Mouse (Mus musculus) heart, embryonic 14.5 days (tissue): ENCODE measurements around the gene Hoxc5. TPM values are rescaled to one million over a fixed set of nuclear protein-coding genes. Genes with fewer than 3 reads are reported as not detected.

Experiments used
- ATAC-seq: fragments of 200-750 bp; cut with Nextera tagmentation; 2 replicates; pipeline ENCODE4 v1.8.0; 2017; ENCODE audit warnings: low read depth, moderate TSS enrichment; ENCODE audit not compliant: insufficient number of reproducible peaks, insufficient read depth, low FRiP score
- H3K27ac ChIP-seq, 2 experiments: fragments of 200-500 bp in 1 of 2; fragments of 300-500 bp in 1 of 2; sonication (generic) in 1 of 2; replicated peaks in 1 of 2; 2 replicates each; pipeline ENCODE4 v1.5.1; 2012 to 2014; ENCODE audit warnings: low read depth in 2 of 2, low read length in 2 of 2, control low read depth in 1 of 2, mild to moderate bottlenecking in 1 of 2, mixed read lengths in 1 of 2; ENCODE audit not compliant: control insufficient read depth in 1 of 2, insufficient read depth in 1 of 2
- H3K27me3 ChIP-seq: fragments of 300-500 bp; sonication (generic); 2 replicates; pipeline ENCODE4 v1.6.1; 2014; ENCODE audit warnings: mild to moderate bottlenecking, low read length, control low read depth; ENCODE audit not compliant: control insufficient read depth, insufficient read depth
- H3K36me3 ChIP-seq: fragments of 300-500 bp; sonication (generic); 2 replicates; pipeline ENCODE4 v1.6.1; 2014; ENCODE audit warnings: mild to moderate bottlenecking, control low read depth, low read length, mixed read lengths; ENCODE audit not compliant: control insufficient read depth, insufficient read depth
- H3K4me1 ChIP-seq, 2 experiments: fragments of 200-500 bp in 1 of 2; fragments of 300-500 bp in 1 of 2; sonication (generic) in 1 of 2; 2 replicates each; pipeline ENCODE4 v1.6.1; 2012 to 2014; ENCODE audit warnings: low read length in 2 of 2, control low read depth in 1 of 2, mixed read lengths in 1 of 2; ENCODE audit not compliant: control insufficient read depth in 2 of 2, insufficient read depth in 2 of 2
- H3K4me2 ChIP-seq: fragments of 300-500 bp; sonication (generic); 2 replicates; pipeline ENCODE4 v1.6.1; 2014; ENCODE audit warnings: mild to moderate bottlenecking, low read length
- H3K4me3 ChIP-seq, 2 experiments: fragments of 200-500 bp in 1 of 2; fragments of 300-500 bp in 1 of 2; sonication (generic) in 1 of 2; 2 replicates each; pipeline ENCODE4 v1.5.1; 2012 to 2014; ENCODE audit warnings: low read length in 2 of 2, mild to moderate bottlenecking in 2 of 2, control low read depth in 1 of 2, low read depth in 1 of 2, moderate library complexity in 1 of 2; ENCODE audit not compliant: control insufficient read depth in 1 of 2, insufficient read depth in 1 of 2
- H3K9ac ChIP-seq: fragments of 300-500 bp; sonication (generic); 2 replicates; pipeline ENCODE4 v1.6.1; 2014; ENCODE audit warnings: mild to moderate bottlenecking, low read length
- H3K9me3 ChIP-seq: fragments of 300-500 bp; sonication (generic); 2 replicates; pipeline ENCODE4 v1.6.1; 2016; ENCODE audit warnings: low read length, control low read depth; ENCODE audit not compliant: control insufficient read depth
- WGBS: fragments of 180-500 bp; shearing (Covaris S2); extraction: QIAGEN DNeasy Blood & Tissue Kit; methylation state at CpG from one replicate; pipeline ENCODE4 v1.1.7; 2014; 5-methylcytosine and 5-hydroxymethylcytosine counted together
- polyA plus RNA-seq: library from polyadenylated mRNA; unstranded; fragments of >200 nt; fragmentation: Nextera tagmentation; extraction: Ambion mirVana; gene quantifications from 2 replicates; pipeline ENCODE4 v1.2.1, GENCODE M21; 2014

The Hoxc5 gene
- polyA plus RNA-seq, 1 experiment from 2014 or later, result 0.07 TPM

DNA sequence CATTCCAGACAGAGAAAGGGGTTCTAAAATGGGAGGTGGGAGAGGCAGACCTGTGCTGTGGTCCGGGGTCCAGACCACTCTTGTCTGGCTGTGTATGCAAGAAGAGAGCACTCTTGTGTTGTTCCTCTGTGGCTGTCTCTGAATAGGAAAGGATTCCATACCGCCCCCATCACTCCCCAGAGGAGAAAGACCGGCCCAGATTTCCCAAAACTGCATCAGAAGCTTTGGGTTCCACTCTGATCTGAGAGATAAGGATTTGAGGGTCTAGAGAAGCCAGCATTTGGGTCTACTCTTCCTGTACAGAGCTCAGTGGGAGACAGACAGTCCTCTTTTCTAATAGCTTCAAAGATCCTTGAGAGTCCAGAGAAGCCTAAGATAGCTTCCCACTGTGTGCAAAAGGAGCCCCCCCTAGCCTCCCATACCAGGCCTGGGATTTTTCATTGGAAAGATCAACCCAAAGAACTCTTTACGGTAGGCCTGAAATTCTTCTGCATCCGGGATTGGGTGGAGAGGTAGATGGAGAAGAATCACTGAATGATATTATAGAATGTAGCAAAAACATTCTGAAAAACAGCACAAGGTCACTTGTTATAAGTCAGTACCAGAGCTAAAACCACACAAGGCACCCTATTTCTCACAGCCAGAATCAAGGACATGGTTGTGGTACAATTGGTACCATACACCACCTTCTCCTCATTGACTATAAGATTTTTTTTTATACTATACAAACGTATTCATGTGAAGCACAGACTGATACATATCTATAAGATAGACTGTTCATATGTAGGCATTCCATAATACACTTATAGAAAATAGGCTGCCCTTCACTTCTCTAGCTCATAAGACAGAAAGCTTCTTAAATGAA is 44.4 kb upstream of the Hoxc5 start:
- no peak overlapping the region for H3K4me2 ChIP-seq
- ATAC-seq, result no peak
- no peak overlapping the region for H3K9ac ChIP-seq
- H3K27ac ChIP-seq, result no peak overlapping the region
- no peaks in the 10 kb centered on the region for H3K36me3 ChIP-seq
- 15% methylated on average over 6 of the region's 6 CpGs for WGBS
- no peak overlapping the region for H3K4me3 ChIP-seq
- H3K27me3 ChIP-seq, result peaks cover 100% of the 10 kb centered on the region
- H3K4me1 ChIP-seq, result peaks cover 3 to 7% of the 10 kb centered on the region in 2 experiments; a peak in 2 of 4 replicates
- H3K9me3 ChIP-seq, result no peaks in the 10 kb centered on the region

DNA sequence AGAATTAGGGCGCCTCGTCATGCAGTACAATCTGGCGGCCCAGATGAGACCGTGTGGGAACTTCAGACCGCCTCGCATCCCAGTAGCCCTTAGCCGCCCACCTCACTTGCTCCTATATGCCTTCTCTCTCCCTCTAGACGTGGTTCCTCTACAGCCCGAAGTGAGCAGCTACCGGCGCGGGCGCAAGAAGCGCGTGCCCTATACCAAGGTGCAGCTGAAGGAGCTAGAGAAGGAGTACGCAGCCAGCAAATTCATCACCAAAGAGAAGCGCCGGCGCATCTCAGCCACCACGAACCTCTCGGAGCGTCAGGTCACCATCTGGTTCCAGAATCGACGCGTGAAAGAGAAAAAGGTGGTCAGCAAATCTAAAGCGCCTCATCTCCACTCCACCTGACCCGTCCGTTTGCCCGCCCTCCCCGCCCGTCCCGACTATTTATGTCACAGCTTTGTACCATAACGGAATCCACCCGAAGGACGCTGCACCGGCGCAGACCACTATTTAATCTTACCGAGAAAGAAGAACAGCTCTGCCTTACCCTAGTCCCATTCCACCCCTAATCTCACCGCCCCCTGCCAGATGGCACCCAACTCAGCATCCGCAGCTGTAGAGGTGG is 40.1 kb upstream of the Hoxc5 start:
- Histone ChIP-seq H3K4me2 (no peak overlapping the region), H3K4me1 (no peaks in the 10 kb centered on the region), H3K27me3 (peaks cover 100% of the 10 kb centered on the region), H3K36me3 (no peaks in the 10 kb centered on the region), H3K9me3 (no peaks in the 10 kb centered on the region), H3K4me3 (no peak overlapping the region), H3K27ac (no peak overlapping the region), H3K9ac (no peak overlapping the region)
- WGBS, result 2% methylated on average over 40 of the region's 40 CpGs
- ATAC-seq, result no peak

DNA sequence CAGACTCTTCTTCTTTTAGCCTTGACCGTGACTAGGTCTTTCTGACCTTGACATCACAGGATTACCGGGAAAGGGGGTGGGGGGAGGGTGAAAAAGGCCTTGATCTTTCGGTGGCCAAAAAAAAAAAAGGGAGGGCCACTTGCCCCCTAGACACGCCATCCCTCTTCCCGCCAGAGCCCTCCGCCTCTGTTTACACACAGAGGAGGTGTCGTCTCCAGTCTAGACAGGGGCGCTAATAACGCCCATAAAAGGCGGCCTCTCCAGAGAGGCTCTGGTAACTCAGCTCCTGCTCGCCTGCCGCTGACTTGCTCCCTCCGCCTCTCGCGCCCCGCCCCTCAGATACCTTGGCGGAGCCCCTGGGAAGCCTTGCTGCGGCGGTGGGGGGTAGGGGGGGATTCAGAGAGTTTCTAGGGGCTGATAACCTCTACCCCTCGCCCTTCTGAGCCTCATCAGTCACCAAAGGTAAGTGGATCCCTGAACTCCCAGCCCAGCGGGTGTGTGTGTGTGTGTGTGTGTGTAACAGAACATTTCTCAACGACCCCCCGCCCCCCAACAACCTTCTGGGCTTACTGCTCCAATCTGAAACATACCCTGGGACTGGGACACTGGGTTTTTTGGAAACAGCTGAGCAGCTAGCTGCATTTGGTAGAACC is 35.4 kb upstream of the Hoxc5 start:
- H3K4me1 ChIP-seq, result peaks cover 0 to 4% of the 10 kb centered on the region in 2 experiments; a peak in 1 of 4 replicates
- no peaks in the 10 kb centered on the region for H3K9me3 ChIP-seq
- no peaks in the 10 kb centered on the region for H3K36me3 ChIP-seq
- no peak overlapping the region for H3K4me3 ChIP-seq
- no peak for ATAC-seq
- no peak overlapping the region for H3K9ac ChIP-seq
- no peak overlapping the region for H3K4me2 ChIP-seq
- H3K27me3 ChIP-seq, result peaks cover 100% of the 10 kb centered on the region
- H3K27ac ChIP-seq, result no peak overlapping the region
- WGBS, result 0% methylated on average over 23 of the region's 23 CpGs

DNA sequence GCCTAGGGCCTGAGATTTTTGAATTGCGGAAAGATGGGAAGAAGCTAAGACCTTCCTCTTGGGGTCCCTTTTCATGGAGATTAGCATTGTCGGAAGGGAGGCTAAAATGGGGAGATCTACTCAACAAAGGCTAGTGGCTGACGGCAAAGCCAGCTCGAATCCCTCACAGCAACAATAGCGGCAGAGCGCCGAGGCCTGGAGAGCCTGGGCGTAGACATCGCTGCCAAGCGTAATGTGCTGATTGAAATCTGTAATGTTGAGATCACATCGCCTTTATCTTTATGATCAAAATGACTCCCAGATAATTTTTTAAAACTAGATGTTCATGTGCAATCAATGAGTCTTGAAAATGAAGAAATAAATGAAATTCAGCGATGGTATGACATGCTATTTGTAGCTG is 32.8 kb upstream of the Hoxc5 start:
- no peak for ATAC-seq
- Histone ChIP-seq H3K4me3 (no peak overlapping the region), H3K4me2 (no peak overlapping the region), H3K9ac (no peak overlapping the region), H3K9me3 (no peaks in the 10 kb centered on the region), H3K4me1 (peaks cover 0 to 4% of the 10 kb centered on the region in 2 experiments; a peak in 1 of 4 replicates), H3K27ac (no peak overlapping the region), H3K36me3 (no peaks in the 10 kb centered on the region), H3K27me3 (peaks cover 100% of the 10 kb centered on the region)
- 4% methylated on average over 12 of the region's 12 CpGs for WGBS

DNA sequence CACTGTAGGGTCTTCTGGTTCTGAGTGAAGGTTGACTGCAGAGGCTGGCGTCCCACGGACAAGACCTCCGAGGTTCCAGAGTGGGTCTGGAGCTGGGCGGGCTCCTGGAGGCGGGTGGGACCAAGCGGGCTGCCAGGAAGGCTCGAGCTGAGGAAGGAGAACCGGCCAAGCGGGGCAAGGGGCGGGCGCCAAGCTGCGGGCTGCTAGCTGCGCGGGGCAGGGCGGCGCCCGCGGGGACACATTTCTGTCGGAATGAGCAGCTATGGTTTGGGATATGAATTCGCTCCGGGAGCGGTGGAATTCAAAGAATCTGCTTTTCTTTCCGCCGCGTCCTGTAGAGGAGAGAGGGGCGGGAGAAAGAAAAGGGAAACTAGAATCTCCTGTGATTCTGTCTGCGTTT is 32.3 kb upstream of the Hoxc5 start:
- Histone ChIP-seq H3K4me3 (peak overlapping the region in 1 of 2 experiments; percentile 16; a peak in 2 of 4 replicates), H3K36me3 (no peaks in the 10 kb centered on the region), H3K9ac (no peak overlapping the region), H3K9me3 (no peaks in the 10 kb centered on the region), H3K27ac (no peak overlapping the region), H3K4me1 (peaks cover 0 to 4% of the 10 kb centered on the region in 2 experiments; a peak in 1 of 4 replicates), H3K4me2 (peak overlapping the region; percentile 32; the same call in 1 of the 2 replicates), H3K27me3 (peaks cover 100% of the 10 kb centered on the region)
- no peak for ATAC-seq
- under 1% methylated on average over 26 of the region's 27 CpGs for WGBS

DNA sequence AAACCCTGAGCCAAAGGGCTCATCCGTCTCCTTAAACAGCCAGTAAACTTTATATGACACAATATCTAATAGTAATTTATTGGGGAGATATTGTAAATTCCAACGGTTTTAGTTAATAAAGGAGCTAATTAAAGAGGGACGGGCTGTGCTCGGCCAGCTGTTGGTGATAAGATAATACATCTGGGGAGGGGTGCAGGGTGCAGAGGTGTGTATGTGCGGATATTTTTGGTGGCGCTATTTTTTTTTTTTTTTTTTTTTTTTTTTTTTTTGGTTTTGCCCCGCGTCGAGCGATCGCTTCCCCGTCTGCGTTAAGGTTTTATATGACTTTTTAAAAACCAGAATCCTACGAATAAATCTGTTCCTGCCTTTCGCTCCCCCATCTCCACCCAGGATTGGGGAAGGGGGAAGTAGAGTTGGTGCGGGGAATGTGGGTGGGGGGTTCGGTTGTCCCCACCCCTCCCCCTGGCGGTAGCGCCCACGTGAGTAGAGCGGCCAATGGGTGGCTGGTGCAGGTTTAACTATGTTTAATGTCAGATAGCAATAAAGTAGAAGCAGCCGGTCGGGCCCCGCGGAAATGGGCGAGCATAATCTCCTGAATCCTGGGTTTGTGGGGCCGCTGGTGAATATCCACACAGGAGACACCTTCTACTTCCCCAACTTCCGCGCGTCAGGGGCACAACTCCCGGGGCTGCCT is 30.8 kb upstream of the Hoxc5 start, which contains the start of gene Hoxc12:
Gene Hoxc12 (plus strand): TSS at position 479 of the 694 bp plus-strand sequence.
- Histone ChIP-seq H3K27ac (no peak within 1 kb of the TSS), H3K9me3 (no peaks in the 10 kb centered on the region), H3K9ac (no peak within 1 kb of the TSS), H3K27me3 (peaks cover 100% of the 10 kb centered on the region), H3K36me3 (no peaks in the 10 kb centered on the region), H3K4me2 (no peak within 1 kb of the TSS), H3K4me3 (no peak within 1 kb of the TSS), H3K4me1 (peaks cover 0 to 4% of the 10 kb centered on the region in 2 experiments; a peak in 1 of 4 replicates)
- WGBS, result 2% methylated on average over 31 of the region's 31 CpGs
- ATAC-seq, result no peak

DNA sequence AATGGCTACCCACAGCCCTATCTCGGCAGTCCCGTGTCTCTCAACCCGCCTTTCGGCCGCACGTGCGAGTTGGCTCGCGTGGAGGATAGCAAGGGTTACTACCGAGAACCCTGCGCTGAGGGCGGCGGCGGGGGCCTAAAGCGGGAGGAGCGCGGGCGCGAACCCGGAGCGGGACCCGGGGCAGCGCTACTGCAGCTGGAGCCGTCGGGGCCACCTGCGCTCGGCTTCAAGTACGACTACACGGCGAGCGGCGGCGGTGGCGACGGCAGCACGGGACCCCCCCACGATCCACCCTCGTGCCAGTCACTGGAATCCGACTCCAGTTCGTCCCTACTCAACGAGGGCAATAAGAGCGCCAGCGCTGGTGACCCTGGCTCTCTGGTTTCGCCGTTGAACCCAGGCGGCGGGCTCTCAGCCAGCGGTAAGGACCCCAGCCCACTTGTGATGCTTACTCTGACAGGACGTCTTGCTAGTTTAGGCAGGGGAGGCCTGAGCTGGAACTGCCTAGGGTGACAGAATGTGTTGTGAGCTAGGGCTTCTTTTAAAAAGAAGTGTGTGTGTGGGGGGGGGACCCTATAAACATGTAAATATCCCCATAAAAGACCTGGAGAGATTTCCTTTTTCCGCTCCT is 30.1 kb upstream of the Hoxc5 start:
- Histone ChIP-seq H3K36me3 (no peaks in the 10 kb centered on the region), H3K27me3 (peaks cover 100% of the 10 kb centered on the region), H3K4me3 (no peak overlapping the region), H3K4me1 (peaks cover 0 to 4% of the 10 kb centered on the region in 2 experiments; a peak in 1 of 4 replicates), H3K4me2 (no peak overlapping the region), H3K27ac (no peak overlapping the region), H3K9me3 (no peaks in the 10 kb centered on the region), H3K9ac (no peak overlapping the region)
- WGBS, result 2% methylated on average over 50 of the region's 50 CpGs
- no peak for ATAC-seq
